Mouse (Mus musculus) hindlimb bud, embryonic 11.5 days (tissue): ENCODE measurements at regions not wholly inside any gene's neighbourhood (a gene's known extent, or its start where the extent isn't known, plus 50 kb on each side); places are given as distances from the start of the nearest gene placed in this dataset.

Experiments used
- DNase-seq: peaks from one replicate; pipeline ENCODE4 v3.0.0-alpha.2; 2012; ENCODE audit warnings: low read depth, low spot score; ENCODE audit errors: extremely low spot score

DNA sequence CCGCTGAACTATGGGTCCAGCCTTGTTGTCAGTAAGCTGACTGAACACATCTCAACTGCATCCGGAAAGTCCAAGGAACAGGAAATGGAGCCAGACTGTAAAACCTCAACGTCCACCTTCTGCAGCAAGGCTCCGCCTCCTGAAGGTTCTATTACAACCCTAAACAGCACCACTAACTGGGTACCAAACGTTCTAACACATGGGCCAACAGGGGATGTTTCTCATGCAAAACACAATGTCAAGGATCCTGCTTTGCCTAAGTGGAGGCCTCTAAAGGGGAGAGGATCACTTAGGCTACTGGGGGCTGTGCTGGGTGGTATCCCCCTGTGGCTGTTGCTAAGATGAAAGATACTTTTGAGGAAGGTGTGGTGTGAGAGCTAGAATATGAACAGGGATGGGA, 51.0 kb upstream of the Stt3b start:
- DNase-seq = no peak

GRCm38 (mm10) chr9:115361881-115362280, 51.7 kb upstream of the Stt3b start:
- DNase-seq = no peak

GRCm38 (mm10) chr9:115362486-115362885, 52.3 kb upstream of the Stt3b start:
- DNase-seq = no peak

DNA sequence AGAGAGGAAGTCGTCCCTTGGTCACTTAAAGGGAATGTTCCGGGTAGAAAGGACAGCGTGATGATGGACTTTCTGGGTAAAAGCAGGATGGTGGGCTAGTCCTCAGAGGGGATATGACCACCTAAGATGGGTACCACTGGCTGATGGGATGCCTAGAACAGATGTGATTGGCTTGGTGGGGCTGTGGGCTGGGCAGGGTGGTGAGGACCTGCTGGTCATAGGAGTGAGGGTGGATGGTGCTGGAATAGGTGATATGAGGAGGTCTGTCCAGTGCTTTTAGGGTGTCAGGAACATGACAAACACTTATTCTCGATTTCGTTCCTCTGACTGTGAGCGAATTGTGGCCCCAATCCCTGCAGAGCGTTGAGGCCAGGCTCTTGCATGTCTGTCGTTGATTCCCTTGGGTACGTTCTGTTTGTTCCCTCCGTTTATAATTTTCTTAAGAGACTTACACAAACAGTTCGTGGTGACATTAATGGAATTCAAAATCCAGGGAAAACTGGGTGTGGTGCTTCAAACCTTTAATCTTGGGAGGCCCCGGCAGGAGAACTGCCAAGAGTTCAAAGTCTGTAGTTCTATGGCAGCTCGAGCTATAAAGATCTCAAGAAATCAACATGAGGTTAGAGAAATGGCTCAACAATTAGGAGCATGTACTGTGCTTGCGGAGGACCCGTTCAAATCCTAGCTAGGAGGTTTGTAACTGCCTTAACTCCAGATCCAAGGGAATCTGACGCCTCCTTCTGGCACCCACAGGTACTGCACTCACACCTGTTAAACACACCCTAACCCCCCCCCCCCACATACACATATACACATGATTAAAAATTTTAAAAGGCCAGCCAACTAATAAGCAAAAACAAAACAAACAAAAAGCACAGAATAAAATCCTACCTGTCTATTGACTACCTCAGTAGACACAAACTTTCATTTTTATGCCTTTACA, 55.0 kb upstream of the Stt3b start:
- no peak for DNase-seq

- DNase-seq = no peak
These were observed 57.6 kb upstream of the Stt3b start for GRCm38 (mm10) chr9:115367808-115368207.

GRCm38 (mm10) chr9:115380276-115380675, 70.1 kb upstream of the Stt3b start:
- no peak for DNase-seq

GRCm38 (mm10) chr9:115382824-115383475, 72.7 kb upstream of the Stt3b start:
- DNase-seq = no peak

- DNase-seq = no peak
These were observed 73.7 kb upstream of the Stt3b start for GRCm38 (mm10) chr9:115383935-115384334.

- no peak for DNase-seq
These were observed 74.1 kb upstream of the Stt3b start for GRCm38 (mm10) chr9:115384345-115384744.

- no peak for DNase-seq
These were observed 77.5 kb upstream of the Stt3b start for GRCm38 (mm10) chr9:115387471-115388360.

DNA sequence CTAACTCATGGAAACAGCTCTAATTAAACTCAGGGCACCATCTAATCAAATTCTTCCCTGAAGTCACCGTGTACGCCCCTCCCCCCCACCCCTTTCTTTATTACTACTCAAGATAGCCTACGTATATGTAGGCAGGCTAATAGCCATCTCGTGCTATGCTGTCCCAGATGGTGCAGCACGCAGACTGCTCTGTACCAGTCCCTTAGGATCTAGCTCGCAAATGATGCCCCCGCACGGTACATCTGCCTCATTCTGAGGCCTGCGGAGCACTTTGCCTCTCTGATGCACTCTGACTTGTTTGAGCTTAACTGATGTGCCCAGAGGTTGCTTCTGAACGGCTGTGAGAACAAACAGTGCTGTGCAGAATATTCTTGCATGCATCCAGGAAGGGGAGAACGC, 78.1 kb upstream of the Stt3b start:
- no peak for DNase-seq

- DNase-seq = no peak
These were observed 78.9 kb upstream of the Stt3b start for GRCm38 (mm10) chr9:115389082-115389481.

GRCm38 (mm10) chr9:115390880-115391281, 80.7 kb upstream of the Stt3b start:
- no peak for DNase-seq

DNA sequence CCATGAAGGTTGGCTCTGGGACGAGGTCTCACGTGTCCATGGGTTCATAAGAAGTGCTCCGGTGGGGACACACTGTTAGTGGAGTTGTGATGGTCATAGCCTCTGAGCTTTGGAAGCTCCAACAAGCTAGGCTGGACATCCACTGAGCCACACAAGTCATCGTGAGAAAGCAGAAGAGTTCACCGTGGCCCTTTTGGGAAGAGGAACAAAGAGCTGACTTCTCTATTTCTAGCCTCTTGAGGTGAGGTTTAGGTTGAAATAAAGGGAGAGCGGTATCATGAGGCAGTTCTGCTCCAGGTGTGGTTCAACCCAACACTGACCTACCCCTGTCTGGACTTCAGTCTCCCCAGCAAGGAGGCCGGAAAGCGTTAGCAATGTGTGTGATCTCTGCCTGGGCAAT, 85.3 kb upstream of the Stt3b start:
- no peak for DNase-seq

DNA sequence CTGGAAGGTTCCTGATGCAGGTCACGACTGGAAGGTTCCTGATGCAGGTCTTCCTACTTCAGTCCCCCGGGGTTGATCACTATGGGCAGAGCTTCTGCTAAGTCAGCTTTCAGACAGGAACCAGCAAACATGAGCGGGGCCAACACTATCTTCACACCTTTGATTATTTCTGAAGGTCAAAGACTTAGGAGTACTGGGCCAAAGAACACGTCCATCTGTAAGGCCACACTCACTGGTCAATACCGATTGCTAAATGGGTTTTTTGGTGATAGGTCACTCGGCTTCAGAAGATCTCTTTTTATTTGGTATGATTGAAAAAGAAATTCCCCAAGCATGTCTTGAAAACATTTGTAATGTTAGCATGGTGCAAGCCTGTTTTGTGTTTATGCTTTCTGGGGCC, 90.2 kb upstream of the Stt3b start:
- DNase-seq = no peak

DNA sequence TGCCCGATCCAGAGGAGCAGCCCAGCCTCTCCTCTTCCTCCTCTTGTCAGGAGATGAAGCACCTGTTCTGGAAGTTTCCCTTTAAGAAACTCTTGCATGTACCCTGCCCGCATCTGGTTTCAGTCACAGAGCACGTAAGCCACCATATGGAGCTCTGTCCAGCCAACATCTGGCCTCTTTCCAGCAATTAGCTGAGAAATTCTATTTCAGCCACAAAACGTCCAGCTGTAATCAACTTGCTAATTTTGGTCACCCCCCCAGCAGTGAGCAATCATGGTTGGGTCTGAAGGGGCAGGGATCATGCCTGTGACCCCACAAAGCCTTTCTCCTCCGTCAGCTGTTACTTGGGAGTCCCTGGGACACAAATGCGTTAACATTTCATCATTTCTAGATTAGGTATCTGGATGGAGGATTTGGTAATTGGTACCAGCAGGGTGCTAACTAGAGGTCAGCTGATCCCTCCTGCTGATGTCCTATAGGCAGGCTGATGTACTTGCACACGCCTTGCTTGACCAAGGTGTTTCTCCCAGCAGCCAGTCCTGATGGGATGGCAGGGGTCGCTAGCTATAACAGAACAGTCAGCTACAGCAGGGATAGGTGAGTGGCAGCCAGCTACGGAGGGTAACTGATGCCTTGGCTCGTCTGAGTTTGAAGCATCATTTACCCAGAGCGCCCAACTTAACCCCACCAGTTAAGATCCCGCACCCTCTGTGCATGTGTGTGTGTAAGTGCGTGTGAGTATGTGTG, 91.4 kb upstream of the Stt3b start:
- peak; percentile 64 for DNase-seq

DNA sequence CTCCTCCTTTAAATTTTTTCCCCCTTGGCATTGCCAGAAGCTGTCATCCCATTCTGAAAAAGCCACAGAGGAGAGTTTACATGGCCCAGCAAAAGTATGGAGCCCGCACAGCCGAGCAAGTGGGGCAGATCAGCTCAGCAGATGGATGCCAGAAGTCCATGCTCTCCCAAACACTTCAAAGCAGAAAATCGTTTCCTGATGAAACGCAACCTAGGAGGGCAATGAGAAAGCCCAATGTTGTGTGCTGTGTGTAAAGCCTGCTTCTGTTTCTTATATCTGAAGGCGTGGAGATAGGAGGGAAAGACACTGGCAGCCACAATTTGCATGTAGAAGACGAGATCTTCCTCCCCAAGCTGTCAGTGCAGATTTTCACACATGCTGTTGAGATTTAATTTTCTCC, 92.4 kb upstream of the Stt3b start:
- no peak for DNase-seq

- no peak for DNase-seq
These were observed 93.2 kb upstream of the Stt3b start for GRCm38 (mm10) chr9:115403354-115403968.

DNA sequence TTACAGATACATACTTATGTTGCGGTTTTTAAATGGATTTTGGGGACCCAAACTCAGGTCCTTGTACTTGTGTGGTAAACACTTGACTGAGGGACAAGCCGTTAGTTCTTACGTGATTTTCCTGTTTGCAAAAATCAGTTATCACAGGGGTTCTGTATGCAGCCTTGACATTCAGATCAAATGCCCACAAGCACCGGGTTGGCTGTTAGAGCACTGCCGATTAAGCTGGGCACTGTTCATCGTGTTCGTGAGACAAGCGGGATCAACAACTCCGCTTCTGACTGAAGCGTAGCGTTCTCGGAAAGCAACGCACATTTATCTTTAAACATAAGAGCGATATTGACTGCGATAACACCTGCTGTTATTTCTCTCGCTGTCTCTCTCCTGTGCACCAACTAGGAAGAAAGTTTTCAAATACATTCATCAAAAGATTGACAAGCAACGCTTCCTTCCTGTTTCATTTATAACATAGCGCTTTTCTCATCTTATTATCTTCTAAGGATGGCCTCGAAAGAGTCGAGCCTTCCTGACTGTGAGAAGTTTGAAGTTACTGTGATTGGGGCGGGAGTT, 97.8 kb upstream of the Stt3b start:
- DNase-seq = no peak

GRCm38 (mm10) chr9:115408886-115409285, 98.7 kb upstream of the Stt3b start:
- DNase-seq = no peak
